Mouse (Mus musculus): ENCODE data around the gene Mob1a. TPM values are rescaled to one million over a fixed set of nuclear protein-coding genes. Genes with fewer than 3 reads are reported as not detected.

The Mob1a gene
- total RNA-seq (2021) = 81.3 and 81.9 TPM in 2 replicates
- long read RNA-seq, full-length matches to known transcripts = 8 of 27 reads
- long read RNA-seq, partial matches to known transcripts = 0 of 27 reads
- long read RNA-seq, other reads (novel, unspliced or antisense) = 19 of 27 reads

GRCm38 (mm10) chr6:83325525-83326393, at the start of gene Mob1a, which contains the start of gene Mthfd2:
Mob1a (plus strand) TSS chr6:83326016.
Mthfd2 (minus strand) TSS chr6:83325908.
- DNase-seq = peak; percentile 93

GRCm38 (mm10) chr6:83277151-83277550, 48.7 kb upstream of the Mob1a start:
- DNase-seq = no peak

GRCm38 (mm10) chr6:83278881-83279280, 46.9 kb upstream of the Mob1a start:
- peak; percentile 48 for DNase-seq

- DNase-seq = peak; percentile 22
These were observed 45.4 kb upstream of the Mob1a start for GRCm38 (mm10) chr6:83280256-83280955.

DNA sequence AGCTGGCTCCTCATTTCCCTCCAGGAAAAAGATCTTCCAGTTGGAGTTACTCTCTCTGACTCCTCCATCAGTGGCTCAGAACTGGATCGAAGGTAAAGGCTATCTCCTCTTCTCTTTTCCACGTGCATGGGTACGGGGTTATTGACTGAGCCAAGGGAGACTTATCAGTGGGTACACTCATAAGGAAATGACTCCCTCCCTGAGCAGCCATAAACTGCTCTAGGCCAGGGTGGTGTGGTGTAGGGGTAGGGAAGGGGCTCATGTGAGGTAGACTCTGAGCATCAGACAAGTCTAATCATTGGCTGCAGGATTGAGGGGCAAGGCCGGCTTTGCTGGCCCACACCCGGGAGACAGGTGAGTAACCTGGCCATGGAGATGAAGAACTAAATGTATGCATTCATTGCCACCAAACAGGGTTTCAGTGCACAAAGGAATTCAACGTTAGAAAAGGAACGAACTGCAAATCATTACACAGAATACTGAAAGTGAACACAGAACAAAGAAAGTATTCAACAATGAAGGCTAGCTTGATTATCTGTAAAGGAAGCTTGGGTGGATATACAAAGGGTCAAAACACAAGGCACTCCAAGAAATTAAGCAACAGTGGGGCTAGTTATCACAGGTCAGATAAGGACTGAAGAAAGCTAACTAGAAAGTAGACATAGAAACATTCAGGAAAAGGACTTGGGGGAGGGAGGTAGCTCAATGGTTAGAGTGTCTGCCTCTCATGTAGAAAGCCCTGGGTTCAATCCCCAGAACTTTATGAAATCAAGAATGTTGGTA, 25.2 kb upstream of the Mob1a start:
- DNase-seq = no peak

DNA sequence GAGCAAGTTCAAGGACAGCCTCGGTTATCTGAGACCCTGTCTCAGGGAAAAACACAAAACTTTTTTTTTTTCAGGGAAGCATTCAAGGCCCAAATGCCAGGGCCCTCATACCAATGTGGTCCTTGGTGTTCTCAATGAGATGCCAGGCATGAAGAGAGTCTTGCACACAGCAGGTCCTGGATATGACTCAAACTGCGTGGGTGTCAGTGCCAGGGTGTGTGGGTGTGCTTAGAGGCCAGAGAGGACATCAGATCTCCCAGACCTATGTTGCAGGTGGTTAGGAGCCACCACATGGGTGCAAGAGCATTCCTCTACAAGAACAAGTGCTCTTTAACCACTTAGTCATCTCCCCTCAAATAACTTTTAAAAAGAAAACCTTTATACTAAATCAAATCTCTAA, 24.5 kb upstream of the Mob1a start:
- no peak for DNase-seq

- DNase-seq = no peak
These were observed 23.6 kb upstream of the Mob1a start for GRCm38 (mm10) chr6:83302264-83302663.

DNA sequence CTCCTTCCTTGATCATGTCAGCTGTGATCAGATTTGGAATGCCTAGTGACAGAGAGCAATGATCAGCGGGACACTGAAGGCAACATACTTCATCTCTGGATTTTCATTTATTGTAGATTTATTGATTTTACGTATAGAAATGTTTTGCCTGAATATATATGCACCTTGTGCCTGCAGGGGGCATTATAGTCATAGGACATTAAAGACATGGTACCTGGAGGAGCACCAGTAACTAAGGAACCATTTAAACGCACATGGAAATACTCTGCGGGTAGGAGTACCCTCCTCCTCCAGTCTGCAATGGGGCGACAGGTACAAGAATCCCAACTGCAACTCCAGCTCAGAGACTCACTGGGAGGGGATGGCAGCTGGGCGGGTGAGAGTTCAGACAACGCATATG, 16.8 kb upstream of the Mob1a start:
- no peak for DNase-seq

DNA sequence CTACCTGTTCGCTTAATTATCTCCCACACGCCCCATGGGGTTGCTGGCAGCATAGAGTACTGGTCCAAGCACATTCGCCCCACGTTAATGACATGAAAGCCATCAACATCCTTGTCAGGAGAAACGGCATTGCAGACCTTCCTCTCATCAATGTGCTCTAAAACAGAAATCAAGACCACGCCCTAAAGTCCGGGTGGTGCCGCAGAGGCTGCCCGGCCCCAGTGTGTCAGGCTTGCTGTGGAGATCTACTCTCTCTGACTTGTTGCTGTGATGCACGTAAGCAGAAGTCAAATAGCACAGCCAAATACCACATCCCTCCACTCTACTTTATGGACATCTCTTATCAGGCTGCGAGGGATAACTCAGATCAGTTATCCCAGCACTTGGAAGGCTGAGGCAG, 14.6 kb upstream of the Mob1a start:
- DNase-seq = no peak

GRCm38 (mm10) chr6:83312021-83312420, 13.8 kb upstream of the Mob1a start:
- DNase-seq = no peak

- DNase-seq = peak; percentile 25
These were observed 13.3 kb upstream of the Mob1a start for GRCm38 (mm10) chr6:83312514-83312913.

GRCm38 (mm10) chr6:83315293-83315692, 10.5 kb upstream of the Mob1a start:
- no peak for DNase-seq

DNA sequence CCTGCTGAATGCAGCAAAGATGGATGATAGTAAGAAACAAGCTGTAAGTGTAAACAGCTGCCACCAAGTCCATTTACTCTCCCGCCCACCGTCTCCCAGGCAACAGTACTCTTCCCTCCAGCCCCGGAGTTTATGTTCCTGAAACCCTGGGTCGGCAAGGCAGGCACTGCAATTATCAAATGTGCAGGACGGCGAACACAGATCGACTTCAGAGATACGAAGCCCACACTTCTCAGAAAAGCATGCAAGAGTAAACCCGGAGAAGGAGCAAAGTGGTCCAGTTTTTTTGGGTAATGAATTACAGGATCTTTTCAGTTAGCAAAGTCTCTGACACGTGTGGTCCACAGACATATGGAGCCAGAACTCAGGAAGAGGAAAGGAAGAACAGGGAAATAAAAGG, 9.8 kb upstream of the Mob1a start:
- DNase-seq = no peak

DNA sequence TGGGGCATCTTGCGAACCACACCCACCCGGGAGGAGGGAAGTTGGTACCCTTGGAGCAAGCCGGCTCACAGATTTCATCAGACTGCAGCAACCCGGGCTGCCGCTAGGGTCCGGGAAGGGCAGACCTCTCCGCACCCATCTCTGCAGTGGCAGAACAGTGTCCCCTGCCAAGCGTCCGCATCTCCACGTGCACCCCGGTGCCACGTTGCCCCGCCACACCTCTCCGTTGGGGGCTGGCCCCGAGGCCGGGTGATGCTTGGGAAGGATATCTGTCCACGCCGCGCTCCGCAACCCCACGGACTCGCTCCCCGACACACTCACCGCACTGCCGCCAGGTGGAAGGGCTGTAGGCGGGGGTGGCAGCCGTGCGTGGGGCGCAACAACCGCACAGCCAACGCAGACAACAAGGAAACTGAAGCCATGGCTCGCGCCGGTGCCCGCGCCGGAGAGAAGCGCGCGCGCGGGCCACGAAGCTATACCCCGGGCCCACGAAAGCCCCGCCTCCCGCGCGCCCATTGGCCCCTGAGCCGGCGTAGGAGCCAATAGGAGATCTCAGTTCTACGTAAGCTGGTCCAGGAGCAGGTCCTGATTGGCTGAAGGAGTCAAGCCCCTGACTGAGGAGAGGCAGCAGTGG, 8.6 kb upstream of the Mob1a start:
- peak; percentile 92 for DNase-seq

DNA sequence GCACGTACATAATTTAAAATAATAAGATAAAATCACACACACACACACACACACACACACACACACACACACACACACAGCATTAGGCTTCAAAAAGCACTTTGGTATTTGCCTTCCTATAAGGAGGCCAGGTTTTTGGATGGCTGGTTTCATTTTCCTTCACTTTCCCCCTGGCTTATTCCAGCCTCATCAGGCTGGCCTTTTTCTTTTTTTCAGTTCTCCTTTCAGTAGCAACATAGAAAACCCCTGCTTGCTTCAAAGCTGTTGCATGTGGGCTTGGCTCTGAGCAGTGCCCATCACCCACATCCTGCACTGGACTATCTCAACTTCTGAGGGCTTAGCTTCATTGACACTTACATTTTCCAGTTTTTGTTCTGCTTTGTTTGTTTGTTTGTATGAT, 3.9 kb upstream of the Mob1a start:
- no peak for DNase-seq

GRCm38 (mm10) chr6:83322794-83323193, 3.0 kb upstream of the Mob1a start:
- no peak for DNase-seq

GRCm38 (mm10) chr6:83323652-83324419, 2.0 kb upstream of the Mob1a start:
- DNase-seq = no peak

- DNase-seq = no peak
These were observed 549 bp downstream of the Mob1a start for GRCm38 (mm10) chr6:83326394-83326736.

DNA sequence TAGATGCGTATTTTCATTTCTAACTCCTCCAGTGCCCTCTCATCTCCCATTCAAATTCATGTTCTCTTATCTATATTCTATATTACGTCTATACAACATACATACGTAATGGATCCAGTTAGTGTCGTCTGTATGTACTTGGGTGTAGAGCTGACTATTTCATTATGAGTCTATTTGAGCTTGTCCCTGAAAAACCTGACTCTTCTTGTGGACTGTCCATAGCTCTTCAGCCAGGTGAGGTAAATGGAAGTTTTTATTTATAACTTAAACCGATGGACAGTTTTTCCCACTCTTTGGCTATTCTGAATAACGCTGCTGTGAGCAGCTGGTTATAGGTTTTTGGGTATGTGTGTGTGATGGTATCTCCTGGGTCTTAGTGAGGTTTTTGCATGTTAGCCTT, 945 bp downstream of the Mob1a start:
- DNase-seq = no peak

DNA sequence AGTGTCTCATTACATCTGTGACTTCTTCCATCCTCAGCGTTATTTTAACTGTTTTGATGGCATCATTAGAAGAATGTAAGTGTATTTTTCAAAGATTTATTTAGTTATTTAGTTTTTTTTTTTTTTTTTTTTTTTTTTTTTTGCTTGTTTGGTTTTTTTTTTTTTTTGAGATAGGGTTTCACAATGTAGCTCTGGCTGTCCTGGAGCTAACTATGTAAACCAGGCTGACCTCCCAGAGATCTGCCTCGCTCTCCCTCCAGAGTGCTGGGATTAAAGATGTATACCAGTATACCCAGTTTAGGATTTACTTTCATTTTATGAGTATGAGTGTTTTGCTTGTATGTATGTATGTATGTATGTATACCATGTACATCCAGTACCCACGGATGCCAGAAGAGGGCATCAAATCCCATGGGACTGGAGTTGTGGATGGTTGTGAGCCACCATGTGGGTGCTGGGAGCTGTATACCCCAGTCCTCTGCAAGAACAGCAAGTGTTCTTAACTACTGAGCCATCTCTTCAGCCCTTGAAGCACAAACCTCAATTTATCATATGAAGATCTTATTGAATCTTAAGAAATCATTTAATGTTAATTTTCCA, 1.9 kb downstream of the Mob1a start:
- DNase-seq = no peak

- DNase-seq = peak; percentile 54
These were observed 15.6 kb downstream of the Mob1a start for GRCm38 (mm10) chr6:83341387-83341786.

Data from adrenal gland, postnatal 25 days (tissue).